Mouse (Mus musculus): ENCODE measurements around the gene Dennd1b. TPM values are rescaled to one million over a fixed set of nuclear protein-coding genes. Genes with fewer than 3 reads are reported as not detected.
A peak's percentile ranks its signal among the peaks of the same experiment; 100 is the strongest.

The Dennd1b gene
- polyA plus RNA-seq, 1 experiment from 2014 or later, result 8.3 TPM

- Histone ChIP-seq H3K9me3 (no peaks in the 10 kb centered on the region), H3K4me2 (replicated peaks) (no peak overlapping the region)
- WGBS, result 93% methylated on average over 4 of the region's 4 CpGs
These were observed 134.9 kb downstream of the Dennd1b start for GRCm38 (mm10) chr1:139098088-139098487.

DNA sequence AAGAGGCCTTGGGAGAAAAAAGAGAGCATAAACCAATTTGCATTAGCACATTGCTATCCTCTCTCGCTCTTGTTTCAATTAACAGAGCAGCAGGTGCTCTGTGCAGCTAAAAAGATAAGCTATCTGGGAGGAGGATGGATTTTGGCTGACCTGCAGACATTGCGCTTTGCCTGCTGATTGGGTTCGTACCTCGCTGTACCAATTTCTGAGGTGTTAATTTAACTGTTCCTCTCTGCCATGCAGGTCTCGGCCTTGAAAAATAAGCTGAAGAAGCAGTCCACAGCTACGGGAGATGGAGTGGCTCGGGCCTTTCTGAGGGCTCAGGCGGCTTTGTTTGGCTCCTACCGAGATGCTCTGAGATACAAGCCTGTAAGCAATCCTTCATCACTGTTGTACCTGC lies 138.5 kb downstream of the Dennd1b start:
- ATAC-seq (replicated peaks), result peak; percentile 57
- no peak overlapping the region for H3K4me3 ChIP-seq
- no peak overlapping the region for H3K9ac ChIP-seq (replicated peaks)
- H3K4me1 ChIP-seq, result peaks cover 8% of the 10 kb centered on the region
- WGBS, result 27% methylated on average over 9 of the region's 9 CpGs
- H3K9me3 ChIP-seq, result no peaks in the 10 kb centered on the region
- H3K4me2 ChIP-seq (replicated peaks), result 0 out of 2 replicates have a peak overlapping the region, but pooled peaks have one; percentile 6
- H3K27me3 ChIP-seq, result no peaks in the 10 kb centered on the region
- peak overlapping the region; percentile 5; the same call in 1 of the 2 replicates for H3K27ac ChIP-seq (replicated peaks)
- H3K36me3 ChIP-seq, result peaks cover 3% of the 10 kb centered on the region; the same call in 1 of the 2 replicates

More at GRCm38 (mm10) chr1:139098088-139098487, 134.9 kb downstream of the Dennd1b start:
- H3K36me3 ChIP-seq, result no peaks in the 10 kb centered on the region
- H3K27ac ChIP-seq (replicated peaks), result no peak overlapping the region
- no peak overlapping the region for H3K9ac ChIP-seq (replicated peaks)
- H3K4me1 ChIP-seq, result peaks cover 8% of the 10 kb centered on the region
- no peaks in the 10 kb centered on the region for H3K27me3 ChIP-seq
- H3K4me3 ChIP-seq, result no peak overlapping the region
- ATAC-seq (replicated peaks), result no peak

GRCm38 (mm10) chr1:139108251-139108650 lies 145.0 kb downstream of the Dennd1b start:
- no peak overlapping the region for H3K9ac ChIP-seq (replicated peaks)
- H3K36me3 ChIP-seq, result peaks cover 3% of the 10 kb centered on the region; the same call in 1 of the 2 replicates
- no peaks in the 10 kb centered on the region for H3K27me3 ChIP-seq
- H3K9me3 ChIP-seq, result no peaks in the 10 kb centered on the region
- H3K4me3 ChIP-seq, result no peak overlapping the region
- no peaks in the 10 kb centered on the region for H3K4me1 ChIP-seq
- H3K27ac ChIP-seq (replicated peaks), result no peak overlapping the region
- ATAC-seq (replicated peaks), result no peak
- WGBS, result 88% methylated on average over 2 of the region's 2 CpGs
- no peak overlapping the region for H3K4me2 ChIP-seq (replicated peaks)

GRCm38 (mm10) chr1:139122626-139123025 lies 159.4 kb downstream of the Dennd1b start:
- Histone ChIP-seq H3K27me3 (no peaks in the 10 kb centered on the region), H3K9ac (replicated peaks) (no peak overlapping the region), H3K4me2 (replicated peaks) (no peak overlapping the region), H3K9me3 (no peaks in the 10 kb centered on the region), H3K27ac (replicated peaks) (no peak overlapping the region), H3K4me3 (no peak overlapping the region), H3K36me3 (no peaks in the 10 kb centered on the region), H3K4me1 (no peaks in the 10 kb centered on the region)
- WGBS, result 96% methylated on average over 8 of the region's 8 CpGs
- ATAC-seq (replicated peaks), result no peak

GRCm38 (mm10) chr1:139139644-139140043 lies 176.4 kb downstream of the Dennd1b start:
- no peak overlapping the region for H3K9ac ChIP-seq (replicated peaks)
- ATAC-seq (replicated peaks), result no peak
- no peak overlapping the region for H3K4me3 ChIP-seq
- 46% methylated on average over 1 of the region's 1 CpGs for WGBS
- no peak overlapping the region for H3K4me2 ChIP-seq (replicated peaks)
- no peaks in the 10 kb centered on the region for H3K27me3 ChIP-seq
- peaks cover 7% of the 10 kb centered on the region for H3K36me3 ChIP-seq
- H3K27ac ChIP-seq (replicated peaks), result no peak overlapping the region
- no peaks in the 10 kb centered on the region for H3K9me3 ChIP-seq
- H3K4me1 ChIP-seq, result 0 out of 2 replicates have a peak, but pooled peaks cover 3% of the 10 kb centered on the region

DNA sequence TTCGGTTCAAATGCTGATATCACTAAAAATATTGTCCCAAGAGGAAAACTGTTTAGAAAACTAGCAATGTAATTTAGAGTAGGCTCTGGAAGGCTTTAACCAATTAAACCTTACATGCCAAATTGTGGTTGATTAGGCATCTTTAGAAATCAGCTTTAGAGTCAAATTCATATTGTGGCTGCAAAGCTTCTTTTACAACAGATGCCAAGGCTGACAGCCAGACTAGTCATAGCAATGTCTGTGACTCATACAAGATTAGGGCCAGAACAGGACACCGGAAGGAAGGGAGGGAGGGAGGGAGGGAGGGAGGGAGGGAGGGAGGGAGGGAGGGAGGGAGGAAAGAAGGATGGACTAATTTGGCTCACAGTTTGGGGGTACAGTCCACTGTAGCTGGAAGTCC lies 182.3 kb downstream of the Dennd1b start:
- Histone ChIP-seq H3K36me3 (peaks cover 7% of the 10 kb centered on the region), H3K4me2 (replicated peaks) (no peak overlapping the region), H3K9me3 (no peaks in the 10 kb centered on the region), H3K27ac (replicated peaks) (no peak overlapping the region), H3K9ac (replicated peaks) (no peak overlapping the region), H3K4me1 (no peaks in the 10 kb centered on the region), H3K27me3 (no peaks in the 10 kb centered on the region), H3K4me3 (no peak overlapping the region)
- WGBS, result 90% methylated on average over 1 of the region's 2 CpGs
- no peak for ATAC-seq (replicated peaks)

- no peak overlapping the region for H3K9ac ChIP-seq (replicated peaks)
- H3K27me3 ChIP-seq, result no peaks in the 10 kb centered on the region
- H3K27ac ChIP-seq (replicated peaks), result no peak overlapping the region
- H3K4me2 ChIP-seq (replicated peaks), result no peak overlapping the region
- H3K4me3 ChIP-seq, result no peak overlapping the region
- peaks cover 7% of the 10 kb centered on the region for H3K36me3 ChIP-seq
- no peaks in the 10 kb centered on the region for H3K4me1 ChIP-seq
- ATAC-seq (replicated peaks), result no peak
- 90% methylated on average over 3 of the region's 3 CpGs for WGBS
- no peaks in the 10 kb centered on the region for H3K9me3 ChIP-seq
These were observed 183.1 kb downstream of the Dennd1b start for GRCm38 (mm10) chr1:139146306-139146705.

- Histone ChIP-seq H3K4me3 (no peak overlapping the region), H3K4me1 (peaks cover 9% of the 10 kb centered on the region), H3K9me3 (no peaks in the 10 kb centered on the region), H3K27me3 (no peaks in the 10 kb centered on the region), H3K27ac (replicated peaks) (peak overlapping the region; percentile 56), H3K36me3 (no peaks in the 10 kb centered on the region), H3K4me2 (replicated peaks) (no peak overlapping the region), H3K9ac (replicated peaks) (no peak overlapping the region)
- peak; percentile 56; the same call in 1 of the 2 replicates for ATAC-seq (replicated peaks)
- WGBS, result 17% methylated on average over 2 of the region's 2 CpGs
These were observed 189.8 kb downstream of the Dennd1b start for GRCm38 (mm10) chr1:139153006-139153405.

DNA sequence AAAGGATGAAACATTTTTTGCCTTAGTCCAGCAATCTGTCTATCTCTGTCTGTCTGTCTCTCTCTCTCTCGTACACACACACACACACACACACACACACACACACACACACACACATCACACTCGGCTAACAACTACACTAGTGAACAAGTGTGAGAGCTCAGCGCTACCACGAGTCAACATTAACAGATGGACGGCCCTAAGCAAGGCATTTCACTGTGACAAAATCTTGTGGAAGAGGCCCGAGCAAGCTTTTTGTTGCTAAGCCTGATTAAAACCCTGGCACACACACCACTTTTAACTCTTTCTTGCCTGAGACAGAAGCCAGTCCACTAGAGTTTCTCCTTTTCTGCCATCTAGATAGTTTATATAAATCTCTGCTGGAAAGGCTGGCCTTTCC lies 190.3 kb downstream of the Dennd1b start:
- Histone ChIP-seq H3K4me2 (replicated peaks) (no peak overlapping the region), H3K9me3 (no peaks in the 10 kb centered on the region), H3K9ac (replicated peaks) (no peak overlapping the region), H3K27me3 (no peaks in the 10 kb centered on the region), H3K4me1 (peaks cover 9% of the 10 kb centered on the region), H3K4me3 (no peak overlapping the region), H3K36me3 (no peaks in the 10 kb centered on the region), H3K27ac (replicated peaks) (no peak overlapping the region)
- WGBS, result 12% methylated on average over 6 of the region's 6 CpGs
- ATAC-seq (replicated peaks), result peak; percentile 87

GRCm38 (mm10) chr1:139156397-139156796 lies 193.2 kb downstream of the Dennd1b start:
- no peak for ATAC-seq (replicated peaks)
- H3K4me3 ChIP-seq, result no peak overlapping the region
- peaks cover 9% of the 10 kb centered on the region for H3K4me1 ChIP-seq
- H3K9me3 ChIP-seq, result no peaks in the 10 kb centered on the region
- H3K4me2 ChIP-seq (replicated peaks), result no peak overlapping the region
- H3K36me3 ChIP-seq, result no peaks in the 10 kb centered on the region
- H3K27ac ChIP-seq (replicated peaks), result no peak overlapping the region
- WGBS, result 12% methylated on average over 3 of the region's 3 CpGs
- no peak overlapping the region for H3K9ac ChIP-seq (replicated peaks)
- no peaks in the 10 kb centered on the region for H3K27me3 ChIP-seq

GRCm38 (mm10) chr1:139161619-139162018 lies 198.4 kb downstream of the Dennd1b start:
- Histone ChIP-seq H3K4me2 (replicated peaks) (no peak overlapping the region), H3K4me1 (no peaks in the 10 kb centered on the region), H3K27ac (replicated peaks) (no peak overlapping the region), H3K9me3 (no peaks in the 10 kb centered on the region), H3K9ac (replicated peaks) (no peak overlapping the region), H3K4me3 (no peak overlapping the region), H3K27me3 (no peaks in the 10 kb centered on the region), H3K36me3 (no peaks in the 10 kb centered on the region)
- ATAC-seq (replicated peaks), result 0 out of 2 replicates have a peak, but pooled peaks have one; percentile 23
- WGBS, result 48% methylated on average over 3 of the region's 3 CpGs

GRCm38 (mm10) chr1:139162814-139163213 lies 199.6 kb downstream of the Dennd1b start:
- Histone ChIP-seq H3K9me3 (no peaks in the 10 kb centered on the region), H3K36me3 (no peaks in the 10 kb centered on the region), H3K9ac (replicated peaks) (no peak overlapping the region), H3K4me1 (no peaks in the 10 kb centered on the region), H3K4me2 (replicated peaks) (no peak overlapping the region), H3K27ac (replicated peaks) (no peak overlapping the region), H3K27me3 (no peaks in the 10 kb centered on the region), H3K4me3 (no peak overlapping the region)
- ATAC-seq (replicated peaks), result 0 out of 2 replicates have a peak, but pooled peaks have one; percentile 62
- 28% methylated on average over 5 of the region's 5 CpGs for WGBS
